In the genomic region with DNA sequence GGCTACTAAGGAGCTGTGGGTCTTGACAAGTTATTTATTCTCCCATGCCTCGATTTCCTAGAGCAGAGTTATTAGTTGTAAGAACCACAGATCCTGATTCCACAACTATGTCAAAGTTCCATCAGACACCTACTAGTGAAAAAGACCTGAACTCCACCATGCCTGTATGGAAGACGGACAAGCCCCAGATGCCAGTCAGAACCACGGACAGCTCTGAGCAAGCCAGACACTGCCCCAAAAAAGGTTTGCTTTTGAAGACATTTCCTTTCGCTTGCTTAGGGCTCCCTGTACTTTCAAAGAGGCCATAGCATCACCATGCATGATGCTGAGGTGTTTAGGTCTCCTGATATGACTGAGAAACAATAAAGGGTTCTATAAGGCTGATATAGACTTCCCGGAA, we compare ENCODE assay signal across 13 mouse cellular contexts.
DNase-seq lines count a peak whose midpoint lies in the region; ATAC-seq and TF ChIP-seq lines count a peak whose summit lies in the region.
"Had no signal": no experiment of that assay in that cellular context is flagged by ENCODE, and none has a peak within 500 bp of the region (broad histone marks: within the 10 kb centered on the region; RNA-seq: fewer than 3 reads in every experiment).

No protein-coding gene starts in this region.

- H3K27me3 ChIP-seq in hindbrain, embryonic 11.5 days (ENCODE audit: control insufficient read depth, insufficient read depth, low read length) = no peaks in the 10 kb centered on the region
- no peaks in the 10 kb centered on the region for H3K27me3 ChIP-seq in hindbrain, postnatal 0 days (ENCODE audit: insufficient read depth, low read length)
- H3K27me3 ChIP-seq in embryonic facial prominence, embryonic 11.5 days (ENCODE audit: control insufficient read depth, insufficient read depth, low read length) = no peaks in the 10 kb centered on the region
- H3K27me3 ChIP-seq: forebrain, embryonic 12.5 days; limb, embryonic 13.5 days; midbrain, embryonic 12.5 days had no signal

- H3K4me1 ChIP-seq in hindbrain, embryonic 11.5 days (replicated peaks; ENCODE audit: control insufficient read depth, insufficient read depth, low read length) = no peaks in the 10 kb centered on the region
- no peaks in the 10 kb centered on the region for H3K4me1 ChIP-seq in hindbrain, postnatal 0 days (ENCODE audit: insufficient read depth, low read length)
- H3K4me1 ChIP-seq in ES-E14 (ENCODE audit: control insufficient read depth in 2 of 2, insufficient read depth in 2 of 2, low read length in 2 of 2, poor library complexity in 1 of 2) = no peaks in the 10 kb centered on the region
- H3K4me1 ChIP-seq in embryonic facial prominence, embryonic 11.5 days (ENCODE audit: control insufficient read depth, insufficient read depth, low read length) = no peaks in the 10 kb centered on the region
- H3K4me1 ChIP-seq: forebrain, embryonic 12.5 days; limb, embryonic 13.5 days; midbrain, embryonic 12.5 days had no signal

- no peak overlapping the region for H3K27ac ChIP-seq in hindbrain, embryonic 11.5 days (ENCODE audit: low read depth, low read length)
- no peak overlapping the region for H3K27ac ChIP-seq in hindbrain, postnatal 0 days
- H3K27ac ChIP-seq in ES-E14 (ENCODE audit: insufficient read depth, low read depth, low read length, poor library complexity, severe bottlenecking) = no peak overlapping the region
- no peak overlapping the region for H3K27ac ChIP-seq in embryonic facial prominence, embryonic 11.5 days (replicated peaks; ENCODE audit: low read depth, low read length)
- H3K27ac ChIP-seq: forebrain, embryonic 12.5 days; hindbrain, embryonic 14.5 days; limb, embryonic 13.5 days; midbrain, embryonic 12.5 days had no signal

- intact Hi-C loops in left cerebral cortex, postnatal 36 days (cut with DNase I) = no loop called here

- in situ Hi-C loops in ES-E14 (cut with MboI; ENCODE audit: low sequenced_read_pairs in 2 of 2, unreplicated experiment in 2 of 2) = no loop called here

- DNase-seq in hindbrain, embryonic 11.5 days (ENCODE audit: low spot score) = peak; percentile 26
- no peak for DNase-seq in hindbrain, postnatal 0 days (ENCODE audit: low spot score)
- DNase-seq in 3T3-L1 (ENCODE audit: low read depth, low spot score) (peak; percentile 11), ES-E14 (ENCODE audit: low read depth, low spot score) (peak; percentile 24)
- DNase-seq in embryonic facial prominence, embryonic 11.5 days (ENCODE audit: low spot score) = peak; percentile 67
- DNase-seq in left cerebral cortex, postnatal 36 days (ENCODE audit: low spot score in 2 of 2) = no peak
- no peak for DNase-seq in cerebellum, adult 18-20 months
- DNase-seq: cerebellum, adult 11-12 months; kidney, adult 8-10 months had no signal

- no peak overlapping the region for H3K9ac ChIP-seq in hindbrain, embryonic 11.5 days (ENCODE audit: low read depth, low read length)
- H3K9ac ChIP-seq in hindbrain, postnatal 0 days (replicated peaks; ENCODE audit: low read length) = no peak overlapping the region
- H3K9ac ChIP-seq in ES-E14 (ENCODE audit: insufficient read depth, low read depth, low read length, poor library complexity, severe bottlenecking) = no peak overlapping the region
- no peak overlapping the region for H3K9ac ChIP-seq in embryonic facial prominence, embryonic 11.5 days (replicated peaks; ENCODE audit: low read length)
- H3K9ac ChIP-seq: forebrain, embryonic 12.5 days; hindbrain, embryonic 14.5 days; limb, embryonic 13.5 days; midbrain, embryonic 12.5 days had no signal

- ATAC-seq in hindbrain, embryonic 11.5 days (ENCODE audit: low FRiP score) = no peak
- ATAC-seq in hindbrain, postnatal 0 days = no peak
- ATAC-seq in embryonic facial prominence, embryonic 11.5 days (replicated peaks; ENCODE audit: insufficient number of reproducible peaks, low FRiP score, low TSS enrichment, low read depth) = no peak

- H3K4me2 ChIP-seq in hindbrain, embryonic 11.5 days (replicated peaks; ENCODE audit: low read depth, low read length) = no peak overlapping the region
- no peak overlapping the region for H3K4me2 ChIP-seq in hindbrain, postnatal 0 days (ENCODE audit: low read depth, low read length)
- H3K4me2 ChIP-seq in embryonic facial prominence, embryonic 11.5 days (ENCODE audit: low read depth, low read length) = no peak overlapping the region
- H3K4me2 ChIP-seq: forebrain, embryonic 12.5 days; hindbrain, embryonic 14.5 days; limb, embryonic 13.5 days; midbrain, embryonic 12.5 days had no signal

- H3K9me3 ChIP-seq in hindbrain, embryonic 11.5 days (ENCODE audit: control insufficient read depth, low read length) = no peaks in the 10 kb centered on the region
- no peaks in the 10 kb centered on the region for H3K9me3 ChIP-seq in hindbrain, postnatal 0 days (ENCODE audit: low read length)
- no peaks in the 10 kb centered on the region for H3K9me3 ChIP-seq in ES-E14 (ENCODE audit: control insufficient read depth, insufficient read depth, low read depth, low read length)
- no peaks in the 10 kb centered on the region for H3K9me3 ChIP-seq in embryonic facial prominence, embryonic 11.5 days (replicated peaks; ENCODE audit: control insufficient read depth, low read length)
- H3K9me3 ChIP-seq: forebrain, embryonic 12.5 days; limb, embryonic 13.5 days; midbrain, embryonic 12.5 days had no signal

- no peak overlapping the region for H3K4me3 ChIP-seq in hindbrain, embryonic 11.5 days (ENCODE audit: low read depth, low read length)
- H3K4me3 ChIP-seq in hindbrain, postnatal 0 days (ENCODE audit: low read length) = no peak overlapping the region
- H3K4me3 ChIP-seq in ES-E14 (ENCODE audit: insufficient read depth in 1 of 2, low read depth in 1 of 2, low read length in 2 of 2, poor library complexity in 1 of 2, severe bottlenecking in 1 of 2) = no peak overlapping the region
- H3K4me3 ChIP-seq in embryonic facial prominence, embryonic 11.5 days (ENCODE audit: low read depth, low read length) = no peak overlapping the region
- H3K4me3 ChIP-seq: forebrain, embryonic 12.5 days; limb, embryonic 13.5 days; midbrain, embryonic 12.5 days had no signal

- H3K36me3 ChIP-seq in hindbrain, embryonic 11.5 days (ENCODE audit: control insufficient read depth, insufficient read depth, low read length) = no peaks in the 10 kb centered on the region
- no peaks in the 10 kb centered on the region for H3K36me3 ChIP-seq in hindbrain, postnatal 0 days (ENCODE audit: insufficient read depth, low read length)
- H3K36me3 ChIP-seq in ES-E14 (ENCODE audit: control insufficient read depth, insufficient read depth, low read length, poor library complexity, severe bottlenecking) = no peaks in the 10 kb centered on the region
- no peaks in the 10 kb centered on the region for H3K36me3 ChIP-seq in embryonic facial prominence, embryonic 11.5 days (replicated peaks; ENCODE audit: control insufficient read depth, insufficient read depth, low read depth, low read length)
- H3K36me3 ChIP-seq: forebrain, embryonic 12.5 days; limb, embryonic 13.5 days; midbrain, embryonic 12.5 days had no signal

- 62% methylated on average over 5 of the region's 5 CpGs for WGBS in hindbrain, embryonic 11.5 days
- WGBS in hindbrain, postnatal 0 days = 68% methylated on average over 5 of the region's 5 CpGs
- 56% methylated on average over 5 of the region's 5 CpGs for WGBS in embryonic facial prominence, embryonic 11.5 days

- no peak for TF ChIP-seq CTCF in hindbrain, postnatal 0 days (IDR thresholded peaks at IDR 0.05; ENCODE audit: low read depth)

TF ChIP-seq in ES-E14, 5 proteins besides CTCF, POLR2A, EP300 and RAD21:
- TF ChIP-seq MAFK (IDR thresholded peaks at IDR 0.05; ENCODE audit: insufficient read depth, low read depth, low read length) (no peak), HCFC1 (IDR thresholded peaks at IDR 0.05; ENCODE audit: borderline replicate concordance, insufficient read depth, low read length) (no peak), CHD2 (IDR thresholded peaks at IDR 0.05; ENCODE audit: low read depth, low read length) (no peak), ZC3H11A (IDR thresholded peaks at IDR 0.05; ENCODE audit: borderline replicate concordance, low read depth, low read length) (no peak), ZNF384 (IDR thresholded peaks at IDR 0.05; ENCODE audit: low read depth, low read length) (no peak)

Comparison
In these comparisons a context has a peak if more than half of its experiments do, and no peak if none do; other contexts are left out.
1. DNase-seq: peak in hindbrain, embryonic 11.5 days (single experiment), 3T3-L1 (single experiment), ES-E14 (single experiment) and embryonic facial prominence, embryonic 11.5 days (single experiment); none in hindbrain, postnatal 0 days (single experiment), left cerebral cortex, postnatal 36 days (0 of 2) and cerebellum, adult 18-20 months (0 of 2).